Mouse (Mus musculus) urinary bladder, adult 18-20 months (tissue): Measurements from ENCODE around the gene Runx2.

Experiments
- DNase-seq, 2 experiments: peaks; one replicate each; pipeline ENCODE4 v3.0.0; 2022; ENCODE audit warnings: low spot score in 2 of 2, mixed read lengths in 2 of 2

The Runx2 gene

DNA sequence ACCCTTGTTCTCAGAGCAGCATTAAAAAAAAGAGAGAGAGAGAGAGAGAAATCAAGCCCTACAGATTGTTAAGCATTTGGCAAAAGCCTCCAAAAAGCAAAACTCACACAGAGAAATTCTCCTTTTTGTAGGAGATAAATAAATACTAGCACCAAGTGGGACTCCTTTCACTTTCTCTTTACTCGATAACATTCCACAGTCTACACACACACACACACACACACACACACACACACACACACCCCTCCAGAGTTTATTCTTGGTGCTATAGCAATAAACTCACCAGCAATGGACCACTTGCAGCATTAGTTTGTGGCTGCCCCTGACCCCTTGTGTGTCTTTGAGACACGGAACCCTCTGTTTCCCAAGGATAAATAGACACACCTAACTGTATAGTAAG is 190.9 kb downstream of the Runx2 start:
- no peak for DNase-seq

DNA sequence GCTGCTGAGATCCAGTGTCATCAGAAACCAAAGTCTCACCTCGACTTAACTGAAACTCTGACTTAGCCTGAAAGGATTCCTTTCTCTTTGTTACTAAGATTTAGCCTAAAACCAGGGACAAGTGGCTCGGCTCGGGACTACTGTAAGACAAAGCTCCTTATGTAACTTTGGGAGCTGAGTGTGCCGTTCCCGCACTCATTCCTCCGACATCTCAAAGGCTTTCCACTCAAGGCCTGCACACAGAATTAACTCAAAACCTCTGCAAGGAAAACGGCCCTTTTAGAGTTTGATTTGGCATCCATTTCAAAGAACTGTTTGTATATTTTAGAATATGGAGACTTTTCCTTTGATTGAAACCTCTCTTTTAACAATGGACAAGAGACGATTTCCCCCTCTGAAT is 191.3 kb downstream of the Runx2 start:
- DNase-seq = no peak

DNA sequence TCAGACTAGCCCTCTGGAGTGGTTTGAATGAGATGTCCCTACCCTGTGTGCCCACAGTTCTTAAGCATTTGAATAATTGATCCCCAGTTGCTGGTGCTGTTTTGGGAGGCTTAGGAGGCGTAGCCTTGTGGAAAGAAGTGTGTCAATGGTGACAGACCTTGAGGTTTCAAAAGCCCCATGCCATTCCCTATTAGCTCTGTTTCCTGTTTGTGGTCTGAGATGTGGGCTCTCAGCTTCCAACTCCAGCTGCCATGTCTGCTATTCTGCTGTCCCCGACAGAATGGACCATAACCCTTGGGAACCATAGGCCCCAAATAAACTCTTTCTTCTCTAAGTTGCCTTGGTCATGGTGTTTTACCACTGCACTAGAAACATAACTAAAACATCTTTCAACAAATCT is 194.1 kb downstream of the Runx2 start:
- DNase-seq = no peak

DNA sequence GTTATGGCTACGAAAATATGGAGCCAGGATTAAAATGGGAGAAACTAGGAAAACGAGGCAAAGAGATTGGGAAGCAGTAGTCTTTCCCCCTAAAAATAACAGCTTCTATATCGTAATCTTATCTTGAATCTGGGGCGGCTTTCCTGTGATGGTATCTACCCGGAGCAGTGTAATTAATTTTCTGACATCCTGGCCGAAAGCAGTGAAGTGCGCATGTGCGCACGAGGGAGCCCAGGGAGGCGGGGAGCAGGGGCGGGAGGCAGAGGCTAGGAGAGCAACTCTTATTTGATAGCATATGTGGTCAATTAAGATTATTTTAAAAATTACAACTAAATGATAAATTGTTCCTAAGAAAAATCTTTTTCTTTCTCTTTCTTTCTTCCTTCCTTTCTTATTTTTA is 195.9 kb downstream of the Runx2 start:
- no peak for DNase-seq

DNA sequence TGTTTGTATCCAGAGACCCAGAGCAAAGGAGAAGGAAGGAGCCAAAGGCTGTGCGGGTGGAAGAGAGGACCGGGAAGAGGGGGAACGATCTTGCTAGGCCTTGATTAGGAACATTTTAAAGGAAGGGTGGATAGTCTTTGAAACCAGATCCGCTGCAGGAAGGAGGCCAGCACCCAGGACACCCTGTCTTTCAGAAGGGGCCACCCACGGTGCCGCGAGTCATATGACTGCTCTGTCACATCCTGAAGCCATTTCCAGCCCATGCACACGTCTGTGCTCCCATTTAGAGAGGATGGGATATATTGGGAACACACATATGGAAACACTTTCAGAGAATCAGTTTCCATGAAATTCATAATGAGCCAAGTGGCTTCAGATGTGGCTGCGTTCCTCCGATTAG is 196.4 kb downstream of the Runx2 start:
- peak; percentile 23 to 24 for DNase-seq

DNA sequence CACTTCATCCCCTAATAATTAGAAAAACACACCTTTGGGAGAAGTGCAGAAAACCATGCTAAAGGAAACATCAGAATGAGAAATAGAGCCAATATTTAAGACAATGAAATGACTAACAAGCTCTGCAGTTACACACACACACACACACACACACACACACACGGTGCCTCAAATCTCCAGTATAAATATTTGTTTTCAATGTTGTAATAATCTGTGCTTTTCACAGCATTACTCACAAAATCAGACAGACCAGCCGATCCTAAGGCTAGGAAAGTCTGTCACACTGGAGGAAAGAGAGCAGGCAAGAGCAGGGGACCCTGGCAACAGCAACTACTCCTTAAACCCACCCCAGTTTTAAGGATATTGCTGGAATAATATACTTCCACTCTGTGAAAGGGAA is 196.9 kb downstream of the Runx2 start:
- peak; percentile 19 for DNase-seq

DNA sequence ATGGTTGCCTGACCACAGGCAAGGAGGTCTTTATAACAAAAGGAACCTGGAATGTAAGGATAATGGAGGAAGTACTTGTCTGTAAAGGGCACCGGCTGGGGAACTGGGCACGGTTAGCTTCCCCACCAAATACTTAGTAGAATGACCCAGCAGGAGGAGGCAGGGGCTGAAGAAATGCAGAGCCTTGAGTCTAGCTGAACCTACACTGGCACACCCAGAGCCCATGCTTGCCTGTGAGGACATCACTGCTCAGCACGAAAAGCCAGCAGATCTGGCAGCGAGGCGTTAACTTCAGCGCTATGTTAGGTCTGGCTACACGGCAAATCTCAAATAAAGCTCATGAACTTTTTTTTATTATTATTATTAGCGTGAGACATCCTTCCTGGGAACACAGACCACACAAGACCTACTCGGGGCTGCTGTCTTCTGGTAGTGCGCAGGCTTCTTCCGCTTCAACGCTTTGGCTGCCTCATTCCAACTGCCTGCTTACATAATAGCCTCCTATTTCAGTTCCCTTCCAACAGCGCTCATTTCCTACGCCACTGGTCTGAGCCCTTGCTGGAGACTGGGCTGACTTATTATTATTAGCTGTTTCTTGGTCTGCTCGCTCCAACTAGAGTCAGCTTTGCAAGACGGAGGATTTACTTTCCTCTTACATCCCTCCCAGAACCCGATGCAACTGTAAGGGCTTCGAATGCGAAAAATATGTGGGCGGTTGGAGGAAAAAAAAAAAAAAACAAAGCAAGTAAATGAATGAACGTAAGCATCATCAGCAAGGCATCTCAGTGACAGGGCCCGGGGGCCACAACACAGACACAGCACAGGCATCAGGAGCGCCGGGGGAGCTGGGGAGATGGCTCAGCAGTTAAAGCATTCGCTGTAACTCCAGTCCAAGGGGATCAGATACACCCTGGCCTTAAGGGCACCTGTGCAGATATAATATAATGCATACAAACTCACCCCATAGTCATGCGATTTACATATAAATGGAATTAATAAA is 200.6 kb downstream of the Runx2 start:
- no peak for DNase-seq

DNA sequence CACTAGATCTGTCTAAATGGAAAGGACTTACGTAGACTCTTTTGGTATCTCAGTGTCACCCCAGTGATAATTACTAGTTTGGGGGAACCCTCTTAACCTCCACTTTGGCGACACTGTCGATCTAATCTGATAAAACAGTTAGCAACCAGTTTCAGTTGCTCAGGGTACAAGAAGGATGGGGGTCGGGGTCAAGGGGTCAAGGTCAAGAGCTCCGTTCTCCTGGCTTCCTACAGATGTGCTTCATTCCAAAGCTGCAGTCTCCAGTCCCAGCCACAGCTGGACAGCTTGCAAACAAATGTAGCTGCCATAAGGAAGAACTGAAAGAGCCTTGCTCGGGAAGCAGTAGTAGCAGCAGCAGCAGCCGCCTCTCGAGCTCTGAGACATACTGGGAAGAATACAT is 202.0 kb downstream of the Runx2 start:
- DNase-seq = no peak

DNA sequence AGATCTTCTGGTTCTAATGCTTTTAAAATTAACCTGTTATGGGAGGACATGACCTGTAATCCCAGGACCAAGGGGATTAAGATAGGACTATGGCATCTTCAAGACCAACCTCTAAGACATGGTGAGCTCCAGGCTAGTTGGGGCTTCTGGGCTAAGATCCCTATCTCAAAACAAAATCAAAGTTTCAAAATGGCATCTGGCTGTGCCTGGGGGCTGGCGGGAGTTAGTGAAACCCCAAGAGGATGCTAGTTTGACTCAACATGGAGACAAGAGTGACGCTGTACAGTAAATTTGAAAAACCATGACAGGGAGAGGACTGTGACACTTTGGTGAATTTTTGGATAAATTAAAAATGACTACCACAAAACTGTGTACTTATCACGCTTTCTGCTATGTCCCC is 202.6 kb downstream of the Runx2 start:
- no peak for DNase-seq

DNA sequence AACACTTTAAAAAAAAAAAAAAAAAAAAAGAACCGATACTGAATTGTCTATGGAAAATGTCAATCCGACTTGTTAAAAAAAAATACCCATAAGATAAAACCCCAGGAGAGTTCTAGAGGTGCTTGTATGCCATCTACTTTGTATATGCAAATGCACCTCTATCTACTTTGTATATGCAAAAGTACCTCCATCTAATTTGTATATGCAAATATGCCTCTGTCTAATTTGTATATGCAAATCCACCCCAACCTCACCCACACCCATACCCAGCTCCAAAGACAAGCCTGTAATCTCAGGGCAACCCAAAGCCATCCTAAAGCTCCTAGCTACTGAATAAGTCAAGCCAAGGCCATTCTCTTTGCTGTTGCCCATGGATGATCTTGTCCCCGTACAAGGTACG is 203.1 kb downstream of the Runx2 start:
- DNase-seq = no peak

DNA sequence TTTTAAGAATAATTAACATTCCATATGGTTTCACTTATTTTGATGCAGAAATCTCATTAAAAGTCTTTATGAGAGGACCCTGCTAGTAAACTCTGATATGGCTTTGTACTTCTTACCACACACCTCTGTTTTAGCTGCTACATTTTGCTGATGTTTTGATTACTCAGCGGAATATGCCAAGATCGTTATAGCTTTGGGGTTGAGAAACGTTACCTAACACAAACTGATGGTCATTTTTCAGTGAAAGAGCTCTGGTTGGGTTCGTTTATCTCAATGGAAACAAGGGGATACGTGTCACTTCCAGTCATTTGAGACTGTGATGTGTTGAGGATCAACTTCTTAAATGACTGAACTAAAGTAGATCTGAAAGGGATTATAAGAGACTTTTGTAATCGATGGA is 203.8 kb downstream of the Runx2 start:
- DNase-seq = no peak

DNA sequence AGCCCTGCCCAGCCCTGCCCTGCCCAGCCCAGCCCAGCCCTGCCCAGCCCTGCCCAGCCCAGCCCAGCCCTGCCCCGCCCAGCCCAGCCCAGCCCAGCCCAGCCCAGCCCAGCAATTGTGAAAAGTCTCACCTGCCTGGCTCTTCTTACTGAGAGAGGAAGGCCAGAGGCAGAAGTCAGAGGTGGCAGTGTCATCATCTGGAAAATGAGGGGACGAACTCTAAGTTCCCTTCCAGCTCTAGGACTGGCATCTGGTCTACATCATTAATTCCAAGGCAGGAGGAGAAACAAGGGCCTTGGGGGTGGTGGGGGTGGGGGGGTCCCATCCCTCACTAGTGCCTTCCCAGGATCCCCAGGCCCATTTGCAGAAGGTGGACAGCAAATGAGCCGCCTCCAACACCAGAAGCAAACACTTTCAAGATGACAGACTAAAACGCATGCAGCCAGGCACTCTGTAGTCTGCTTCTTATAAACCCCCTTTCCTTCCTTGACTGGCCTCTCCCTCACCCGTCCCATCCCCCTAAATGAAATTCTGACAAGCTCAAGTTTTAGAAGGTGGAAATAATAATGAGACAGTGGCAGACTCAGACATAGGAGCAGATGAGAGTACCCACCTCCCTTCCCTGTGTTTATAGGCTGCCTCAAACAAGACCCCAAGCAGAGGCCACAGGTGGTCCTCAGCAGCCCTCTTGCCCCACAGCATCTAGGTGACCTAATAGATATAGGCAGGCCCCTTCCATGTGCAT is 204.5 kb downstream of the Runx2 start:
- no peak for DNase-seq

DNA sequence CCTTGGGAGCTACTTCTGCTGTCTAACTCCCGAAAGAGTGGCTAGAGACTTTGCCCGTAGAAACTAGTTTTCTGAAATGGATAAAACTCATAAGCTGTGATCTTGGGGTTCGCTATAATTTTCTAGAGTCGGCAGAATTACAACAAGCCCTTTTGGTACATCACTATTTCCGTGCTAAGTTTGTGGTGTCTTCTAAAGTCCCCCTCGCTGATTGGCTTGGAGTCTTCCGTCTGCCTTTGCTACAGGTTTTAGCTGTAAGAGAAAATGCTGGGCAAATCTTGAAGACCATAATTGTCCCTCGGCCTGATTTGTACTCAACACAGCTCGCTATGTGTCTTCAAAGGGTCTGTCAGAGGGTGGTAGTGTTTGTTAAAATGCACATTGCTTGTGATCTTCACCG is 205.2 kb downstream of the Runx2 start:
- no peak for DNase-seq

DNA sequence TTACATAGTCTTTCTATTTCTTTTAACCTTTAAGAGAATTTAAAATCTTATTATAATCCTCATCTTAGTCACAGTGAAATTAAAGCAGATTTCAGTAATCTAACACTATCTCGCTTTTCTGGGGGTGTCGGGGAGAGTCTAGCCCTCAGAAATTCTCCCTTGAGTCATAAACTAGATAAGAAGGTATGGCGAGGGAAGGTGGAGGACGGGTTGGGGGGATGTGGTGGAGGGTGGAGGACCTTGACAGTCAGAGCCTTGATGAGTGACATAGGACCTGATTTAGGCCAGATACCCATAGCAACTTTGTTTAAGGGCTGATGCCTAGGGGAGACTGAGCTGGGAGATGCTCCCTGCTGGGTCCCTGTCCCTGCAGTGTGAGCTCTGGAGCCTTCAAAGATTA is 205.7 kb downstream of the Runx2 start:
- no peak for DNase-seq

DNA sequence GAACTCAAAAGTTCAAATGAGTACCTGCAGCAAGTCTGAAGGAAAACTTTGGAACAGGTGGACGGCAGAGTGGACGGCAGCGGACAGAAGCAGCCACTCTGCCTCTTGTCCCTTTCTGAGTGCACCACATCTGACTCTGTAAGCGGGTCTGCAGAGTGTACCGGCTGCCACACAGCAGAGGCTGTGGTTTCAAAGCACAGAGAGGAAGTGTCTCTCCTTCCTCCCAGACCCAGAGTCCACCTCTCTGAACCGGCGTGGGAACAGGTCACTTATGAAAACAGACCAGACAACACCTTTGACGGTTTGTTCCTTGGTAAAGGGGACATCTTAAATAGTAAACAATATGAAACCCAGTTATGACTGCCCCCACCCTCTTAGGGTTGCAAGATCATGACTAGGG is 207.2 kb downstream of the Runx2 start:
- DNase-seq = no peak

DNA sequence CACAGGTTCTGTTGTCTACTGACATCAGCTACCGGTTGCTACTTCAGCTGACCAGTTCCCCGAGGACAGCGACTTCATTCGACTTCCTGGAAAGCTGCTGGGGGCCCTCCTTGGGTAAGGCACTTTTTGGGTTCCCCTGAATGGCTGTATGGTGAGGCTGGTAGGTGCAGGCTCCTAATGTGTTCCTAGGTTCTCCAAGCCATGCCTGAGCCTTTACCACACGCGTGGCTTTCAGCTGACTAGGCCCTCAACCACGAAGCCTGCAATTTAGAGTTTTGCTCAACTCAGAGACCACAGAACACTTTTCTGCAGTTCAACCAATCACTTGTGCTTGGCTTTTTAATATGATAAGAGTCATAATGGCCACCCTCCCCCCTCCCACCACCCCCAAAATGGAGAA is 208.4 kb downstream of the Runx2 start:
- DNase-seq = no peak

DNA sequence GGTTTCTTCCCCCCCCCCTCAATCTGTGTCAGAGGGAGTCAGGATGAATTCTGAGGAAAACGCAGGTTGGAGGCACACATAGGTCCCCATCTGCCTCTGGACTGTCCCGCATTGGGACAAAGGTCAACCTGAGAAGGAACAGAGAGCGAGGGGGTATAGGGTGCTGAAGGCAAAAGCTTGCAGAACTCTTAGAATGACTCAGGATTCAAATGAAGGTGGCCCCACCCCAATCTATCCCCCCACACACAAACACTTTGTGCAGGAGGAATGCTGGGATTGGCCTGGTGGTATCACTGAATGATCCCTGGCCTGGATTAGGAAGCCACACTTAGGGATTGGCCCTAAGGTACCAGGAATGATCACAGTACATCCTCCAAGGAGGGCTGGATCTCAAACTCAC is 208.8 kb downstream of the Runx2 start:
- DNase-seq = no peak

DNA sequence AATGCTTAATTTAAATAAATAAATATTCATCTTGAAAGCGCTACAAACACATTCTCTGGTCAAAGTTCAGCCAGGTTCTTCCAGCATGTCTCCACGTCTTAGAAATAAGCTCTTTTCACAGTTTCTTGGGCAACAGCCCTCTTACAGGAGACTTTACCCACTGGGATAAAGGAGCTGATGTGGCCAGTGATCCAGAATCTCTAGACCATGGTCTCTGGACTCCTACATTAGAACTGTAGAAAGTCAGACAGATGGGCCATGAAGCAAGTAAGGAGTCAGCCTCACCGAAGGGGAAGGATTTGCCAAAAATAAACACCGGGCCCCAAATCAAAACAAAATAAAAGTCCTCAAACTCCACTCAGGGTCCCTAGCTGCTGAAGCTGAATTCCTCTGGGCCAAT is 211.4 kb downstream of the Runx2 start:
- no peak for DNase-seq

DNA sequence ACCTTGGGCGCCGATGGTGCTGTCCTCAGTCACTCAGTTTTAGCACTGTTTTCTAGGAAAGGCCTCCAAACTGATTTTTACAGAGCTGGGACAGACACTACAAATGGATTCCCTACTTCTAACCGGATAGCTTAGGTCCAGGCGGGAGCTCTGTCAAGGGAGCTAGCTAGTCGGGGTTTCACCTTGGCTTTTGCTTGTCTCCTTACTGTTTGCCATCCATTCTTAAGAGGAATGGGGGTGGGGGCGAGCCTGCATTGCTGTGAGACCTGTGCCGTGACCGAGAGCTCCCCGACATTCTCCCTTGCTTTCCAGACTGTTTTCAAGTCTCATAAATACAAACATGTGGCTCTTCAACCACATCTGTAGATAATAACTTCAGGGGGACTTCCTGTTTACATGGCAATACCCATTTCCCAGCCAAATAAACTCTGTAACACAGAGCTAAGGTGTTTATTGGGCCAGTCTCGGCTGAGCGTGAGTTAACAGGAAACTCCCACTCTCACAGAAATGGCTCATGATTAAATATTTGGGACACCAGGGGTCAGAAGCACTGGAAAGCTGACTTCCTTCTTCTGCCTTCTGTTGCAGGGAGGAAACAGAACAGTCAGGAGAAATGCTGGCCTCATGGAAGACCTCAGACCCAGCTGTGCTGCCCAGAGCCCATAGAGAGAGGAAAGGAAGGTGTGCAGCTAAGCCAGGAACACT is 213.1 kb downstream of the Runx2 start:
- DNase-seq = no peak

DNA sequence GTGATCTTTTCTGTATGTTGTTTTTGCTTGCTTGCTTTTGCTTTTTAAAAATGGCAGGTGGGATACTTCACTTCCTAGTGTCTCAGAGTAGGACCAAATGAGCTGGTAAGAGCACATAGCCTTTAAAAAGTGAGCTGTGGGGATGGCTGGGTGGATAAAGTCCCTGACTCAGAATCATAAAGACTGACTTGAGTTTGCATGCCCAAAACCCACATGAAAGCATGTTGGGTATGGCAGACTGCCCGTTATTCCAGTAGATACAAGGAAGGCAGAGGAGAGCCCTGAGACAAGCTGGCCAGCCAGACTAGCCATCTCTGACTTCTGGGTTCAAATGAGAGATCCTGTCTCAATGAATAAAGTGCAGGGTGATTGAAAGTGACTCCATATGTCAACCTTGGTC is 214.7 kb downstream of the Runx2 start:
- DNase-seq = no peak

DNA sequence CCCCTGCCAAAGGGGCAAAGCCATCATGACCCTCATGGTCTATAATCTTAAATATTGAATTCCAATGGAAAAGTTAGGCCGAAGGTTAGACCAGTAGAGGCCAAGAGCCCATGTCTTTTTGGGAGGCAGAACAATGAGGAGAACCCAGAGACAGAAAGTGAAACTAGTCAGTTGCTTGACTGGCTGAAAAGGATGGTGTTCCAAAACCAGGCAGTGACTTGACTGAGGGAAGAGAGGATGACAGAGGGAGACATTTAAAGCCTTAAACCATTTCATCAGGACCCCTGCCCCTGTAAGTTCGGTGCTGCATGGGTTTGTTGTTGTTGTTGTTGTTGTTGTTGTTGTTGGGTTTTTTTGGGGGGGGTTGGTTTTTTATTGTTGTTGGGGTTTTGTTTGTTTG is 215.5 kb downstream of the Runx2 start:
- DNase-seq = no peak

DNA sequence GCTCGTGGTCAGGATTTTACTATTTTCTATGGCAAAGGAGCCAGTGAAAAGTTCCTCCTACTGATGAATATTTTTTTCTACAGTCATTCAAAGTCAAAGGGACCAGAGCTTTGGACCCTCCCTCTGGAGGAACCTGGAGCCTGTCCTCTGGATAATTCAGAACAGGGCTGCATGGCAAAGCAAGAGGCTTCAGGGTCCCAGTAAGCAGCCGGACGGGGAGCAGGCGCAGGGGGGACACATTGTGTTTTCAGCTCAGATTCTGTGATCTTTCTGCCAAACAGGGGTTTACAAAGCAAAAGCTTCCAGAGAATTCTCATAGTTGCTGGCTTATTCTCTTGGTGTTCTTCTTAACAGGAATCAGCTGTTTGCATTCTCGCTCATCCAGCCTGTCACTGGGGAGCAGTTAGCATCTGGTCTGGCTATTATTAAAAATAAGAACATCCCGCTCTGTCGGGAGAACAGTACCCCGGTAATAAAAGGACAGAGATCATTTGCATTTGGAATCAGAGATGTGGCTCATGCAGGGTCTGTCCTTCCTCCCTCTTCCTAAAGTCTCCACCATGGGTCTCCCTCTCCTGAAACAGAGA is 216.6 kb downstream of the Runx2 start:
- no peak for DNase-seq
